Mouse (Mus musculus): ENCODE data around the gene Ptprt. TPM values are rescaled to one million over a fixed set of nuclear protein-coding genes. Genes with fewer than 3 reads are reported as not detected.

Ptprt gene
- total and polyA plus RNA-seq, 3 experiments: not detected

DNA sequence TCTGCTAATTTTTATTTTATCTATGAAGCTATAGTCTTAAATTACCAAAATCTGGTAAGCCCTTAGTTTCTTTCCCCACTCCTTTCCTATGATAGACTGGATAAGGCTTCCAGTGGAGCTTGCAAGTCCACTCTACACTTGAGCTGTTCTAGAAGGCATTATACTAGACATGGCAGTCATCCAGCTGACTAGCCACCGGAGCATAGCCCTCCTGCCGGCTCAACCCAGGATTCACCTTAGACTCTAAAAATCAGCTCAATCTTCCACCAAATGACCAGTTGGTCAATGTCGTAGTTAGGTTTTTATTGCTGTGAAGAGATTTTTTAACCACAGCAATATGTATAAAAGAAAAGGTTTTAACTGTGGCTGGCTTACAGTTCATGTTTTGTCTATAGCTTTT, 608.1 kb downstream of the Ptprt start:
- no peaks in the 10 kb centered on the region for H3K4me1 ChIP-seq (ENCODE audit: control insufficient read depth in 1 of 2, insufficient read depth in 2 of 2, low read length in 2 of 2)
- no peaks in the 10 kb centered on the region for H3K79me2 ChIP-seq (ENCODE audit: control insufficient read depth, insufficient read depth, low read length, poor library complexity)
- no peaks in the 10 kb centered on the region for H3K36me3 ChIP-seq (ENCODE audit: control insufficient read depth in 1 of 2, insufficient read depth in 2 of 2, low read length in 2 of 2)
- DNase-seq (ENCODE audit: low read depth, low spot score): no peak
- H3K9me3 ChIP-seq (replicated peaks; ENCODE audit: insufficient read depth, low read length): no peaks in the 10 kb centered on the region
- no peak overlapping the region for H3K27ac ChIP-seq (ENCODE audit: control insufficient read depth, low read depth, low read length)
- H3K27me3 ChIP-seq (ENCODE audit: control insufficient read depth in 1 of 2, insufficient read depth in 2 of 2, low read length in 2 of 2): no peaks in the 10 kb centered on the region
- no peak overlapping the region for H3K4me3 ChIP-seq (ENCODE audit: control insufficient read depth in 1 of 2, insufficient read depth in 1 of 2, low read depth in 2 of 2, low read length in 2 of 2)
- no peak overlapping the region for H3K9ac ChIP-seq (ENCODE audit: control insufficient read depth, low read depth, low read length, poor library complexity, severe bottlenecking)
- no peak for TF ChIP-seq USF2 (IDR thresholded peaks at IDR 0.05; ENCODE audit: borderline replicate concordance in 1 of 2, insufficient read depth in 1 of 2, low read depth in 1 of 2, low read length in 2 of 2)
- no peak for TF ChIP-seq MEF2A (IDR thresholded peaks at IDR 0.05; ENCODE audit: extremely low read depth, insufficient replicate concordance, low read depth, low read length, poor library complexity, severe bottlenecking)
- TF ChIP-seq HCFC1 (IDR thresholded peaks at IDR 0.05; ENCODE audit: low read depth, low read length): no peak
- TF ChIP-seq GATA1 (IDR thresholded peaks at IDR 0.05; ENCODE audit: low read depth, low read length): no peak

DNA sequence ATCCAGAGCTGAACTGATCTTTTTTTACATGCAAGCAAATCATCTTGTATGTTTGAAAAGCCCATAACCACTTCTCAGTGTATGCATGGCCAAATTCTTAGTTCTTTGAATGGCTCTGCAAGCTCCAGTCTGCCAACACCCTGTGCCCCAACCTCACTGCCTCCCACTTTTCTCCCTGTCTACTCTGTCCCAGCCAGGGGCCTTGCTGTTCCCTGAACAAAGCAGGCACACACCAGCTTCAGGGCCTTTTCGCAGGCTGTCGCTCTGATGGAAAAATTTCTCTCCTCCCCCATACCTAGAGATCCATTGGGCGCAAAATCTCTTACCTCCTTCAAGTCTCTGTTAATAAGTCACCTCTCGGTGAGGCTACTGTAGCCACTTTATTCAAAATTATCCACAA, 610.7 kb downstream of the Ptprt start:
- H3K9me3 ChIP-seq (replicated peaks; ENCODE audit: insufficient read depth, low read length): no peaks in the 10 kb centered on the region
- TF ChIP-seq POLR2AphosphoS5 (IDR thresholded peaks at IDR 0.05; ENCODE audit: borderline replicate concordance, low read depth, low read length) (no peak), SMC3 (IDR thresholded peaks at IDR 0.05; ENCODE audit: low read depth, low read length) (no peak), RCOR1 (IDR thresholded peaks at IDR 0.05; ENCODE audit: low read depth, low read length) (no peak), CHD2 (IDR thresholded peaks at IDR 0.05; ENCODE audit: low read length) (no peak), KAT2A (conservative IDR thresholded peaks at IDR 0.05; ENCODE audit: low read depth, low read length) (no peak), ELF1 (IDR thresholded peaks at IDR 0.05; ENCODE audit: low read depth, low read length) (no peak), ZKSCAN1 (IDR thresholded peaks at IDR 0.05; ENCODE audit: low read depth, low read length) (no peak), TBP (IDR thresholded peaks at IDR 0.05; ENCODE audit: low read depth, low read length) (no peak), ETS1 (IDR thresholded peaks at IDR 0.05; ENCODE audit: low read depth, low read length) (no peak), USF1 (IDR thresholded peaks at IDR 0.05; ENCODE audit: low read depth, low read length) (no peak)
- H3K4me3 ChIP-seq (ENCODE audit: control insufficient read depth in 1 of 2, insufficient read depth in 1 of 2, low read depth in 2 of 2, low read length in 2 of 2): no peak overlapping the region

DNA sequence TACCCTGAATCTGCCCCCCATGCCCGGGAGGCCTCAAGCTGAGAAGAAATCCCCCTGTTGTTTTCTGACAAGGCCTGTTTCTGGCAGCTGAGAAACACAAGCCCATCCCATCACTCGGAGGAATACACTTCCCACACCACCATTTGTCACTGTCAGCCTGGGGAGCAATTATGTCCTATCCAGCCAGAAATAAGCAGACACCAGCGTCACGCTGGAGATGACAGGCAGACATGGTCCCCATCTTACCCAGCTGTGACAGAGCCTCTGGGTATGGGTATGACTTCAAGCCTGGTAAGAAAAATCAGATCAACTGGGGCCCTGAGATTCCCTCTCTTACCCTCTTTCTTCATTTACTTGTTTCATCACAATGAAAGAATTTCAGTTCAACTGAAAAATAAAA, 625.3 kb downstream of the Ptprt start:
- no peaks in the 10 kb centered on the region for H3K27me3 ChIP-seq (ENCODE audit: control insufficient read depth in 1 of 2, insufficient read depth in 2 of 2, low read length in 2 of 2)
- no peaks in the 10 kb centered on the region for H3K4me1 ChIP-seq (ENCODE audit: control insufficient read depth in 1 of 2, insufficient read depth in 2 of 2, low read length in 2 of 2)
- H3K27ac ChIP-seq (ENCODE audit: control insufficient read depth, low read depth, low read length): no peak overlapping the region
- no peak overlapping the region for H3K4me3 ChIP-seq (ENCODE audit: control insufficient read depth in 1 of 2, insufficient read depth in 1 of 2, low read depth in 2 of 2, low read length in 2 of 2)
- TF ChIP-seq HCFC1 (IDR thresholded peaks at IDR 0.05; ENCODE audit: low read depth, low read length) (no peak), TCF12 (IDR thresholded peaks at IDR 0.05; ENCODE audit: low read depth, low read length) (no peak), GABPA (IDR thresholded peaks at IDR 0.05; ENCODE audit: low read depth, low read length) (no peak)
- no peaks in the 10 kb centered on the region for H3K79me2 ChIP-seq (ENCODE audit: control insufficient read depth, insufficient read depth, low read length, poor library complexity)
- H3K9me3 ChIP-seq (replicated peaks; ENCODE audit: insufficient read depth, low read length): no peaks in the 10 kb centered on the region
- H3K9ac ChIP-seq (ENCODE audit: control insufficient read depth, low read depth, low read length, poor library complexity, severe bottlenecking): no peak overlapping the region
- no peak for DNase-seq (ENCODE audit: low read depth, low spot score)
- no peaks in the 10 kb centered on the region for H3K36me3 ChIP-seq (ENCODE audit: control insufficient read depth in 1 of 2, insufficient read depth in 2 of 2, low read length in 2 of 2)

More for the DNA sequence above, 610.7 kb downstream of the Ptprt start:
- DNase-seq (ENCODE audit: low read depth, low spot score): no peak
- no peaks in the 10 kb centered on the region for H3K36me3 ChIP-seq (ENCODE audit: control insufficient read depth in 1 of 2, insufficient read depth in 2 of 2, low read length in 2 of 2)
- H3K79me2 ChIP-seq (ENCODE audit: control insufficient read depth, insufficient read depth, low read length, poor library complexity): no peaks in the 10 kb centered on the region
- no peaks in the 10 kb centered on the region for H3K4me1 ChIP-seq (ENCODE audit: control insufficient read depth in 1 of 2, insufficient read depth in 2 of 2, low read length in 2 of 2)
- H3K9ac ChIP-seq (ENCODE audit: control insufficient read depth, low read depth, low read length, poor library complexity, severe bottlenecking): no peak overlapping the region
- H3K27me3 ChIP-seq (ENCODE audit: control insufficient read depth in 1 of 2, insufficient read depth in 2 of 2, low read length in 2 of 2): no peaks in the 10 kb centered on the region
- no peak overlapping the region for H3K27ac ChIP-seq (ENCODE audit: control insufficient read depth, low read depth, low read length)
